Mouse (Mus musculus) neural tube, embryonic 12.5 days (tissue): ENCODE results near the gene Fgf23. TPM values are rescaled to one million over a fixed set of nuclear protein-coding genes. Genes with fewer than 3 reads are reported as not detected.
A peak's percentile ranks its signal among the peaks of the same experiment; 100 is the strongest.

Source experiments
- ATAC-seq: fragments of 200-750 bp; cut with Nextera tagmentation; 2 replicates; pipeline ENCODE4 v1.8.0; 2017; ENCODE audit warnings: low read depth, mild to moderate bottlenecking, moderate TSS enrichment, moderate library complexity; ENCODE audit not compliant: low FRiP score
- H3K27ac ChIP-seq: fragments of 300-500 bp; sonication (generic); 2 replicates; pipeline ENCODE4 v1.5.1; 2016
- H3K27me3 ChIP-seq: fragments of 300-500 bp; sonication (generic); replicated peaks from 2 replicates; pipeline ENCODE4 v1.6.1; 2016; ENCODE audit warnings: mild to moderate bottlenecking
- H3K36me3 ChIP-seq: fragments of 300-500 bp; sonication (generic); 2 replicates; pipeline ENCODE4 v1.6.1; 2016; ENCODE audit warnings: mild to moderate bottlenecking
- H3K4me1 ChIP-seq: fragments of 300-500 bp; sonication (generic); 2 replicates; pipeline ENCODE4 v1.6.1; 2016
- H3K4me2 ChIP-seq: fragments of 300-500 bp; sonication (generic); replicated peaks from 2 replicates; pipeline ENCODE4 v1.6.1; 2016; ENCODE audit warnings: mild to moderate bottlenecking
- H3K4me3 ChIP-seq: fragments of 300-500 bp; sonication (generic); 2 replicates; pipeline ENCODE4 v1.5.1; 2016
- H3K9ac ChIP-seq: fragments of 300-500 bp; sonication (generic); 2 replicates; pipeline ENCODE4 v1.6.1; 2016; ENCODE audit warnings: mild to moderate bottlenecking
- H3K9me3 ChIP-seq: fragments of 300-500 bp; sonication (generic); 2 replicates; pipeline ENCODE4 v1.6.1; 2016; ENCODE audit warnings: mild to moderate bottlenecking
- WGBS: fragments of 180-500 bp; shearing (Covaris S2); methylation state at CpG from one replicate; pipeline ENCODE4 v1.1.7; 2016; 5-methylcytosine and 5-hydroxymethylcytosine counted together
- polyA plus RNA-seq: library from polyadenylated mRNA; unstranded; fragments of >200 nt; fragmentation: Nextera tagmentation; extraction: Ambion mirVana; gene quantifications from 2 replicates; pipeline ENCODE4 v1.2.1, GENCODE M21; 2016

The Fgf23 gene
- polyA plus RNA-seq, 1 experiment from 2014 or later, result not detected

DNA sequence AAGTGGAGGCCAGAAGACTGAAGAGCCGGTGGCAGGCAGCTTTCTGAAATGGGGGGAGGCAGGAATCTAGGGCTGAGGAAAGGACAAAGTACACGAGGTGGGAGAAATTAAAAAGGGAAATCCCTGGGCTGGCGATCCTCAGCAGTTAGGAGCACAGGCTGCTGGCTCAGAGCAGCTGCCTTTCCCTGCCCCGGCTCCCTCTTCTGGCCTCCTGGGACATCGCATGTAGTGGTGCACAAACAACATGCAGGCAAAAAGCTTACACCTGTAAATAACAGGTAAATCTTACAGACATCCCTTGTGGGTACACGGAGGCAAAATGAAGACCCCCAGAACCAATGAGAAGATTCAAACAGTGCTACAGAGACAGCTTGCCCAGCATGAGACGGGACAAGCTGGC lies 21.9 kb downstream of the Fgf23 start:
- WGBS, result 68% methylated on average over 7 of the region's 7 CpGs
- no peak overlapping the region for H3K9ac ChIP-seq
- no peak overlapping the region for H3K27ac ChIP-seq
- ATAC-seq, result no peak
- H3K4me1 ChIP-seq, result no peaks in the 10 kb centered on the region
- H3K27me3 ChIP-seq, result no peaks in the 10 kb centered on the region
- no peak overlapping the region for H3K4me2 ChIP-seq
- H3K9me3 ChIP-seq, result no peaks in the 10 kb centered on the region
- no peak overlapping the region for H3K4me3 ChIP-seq
- H3K36me3 ChIP-seq, result peaks cover 26% of the 10 kb centered on the region

DNA sequence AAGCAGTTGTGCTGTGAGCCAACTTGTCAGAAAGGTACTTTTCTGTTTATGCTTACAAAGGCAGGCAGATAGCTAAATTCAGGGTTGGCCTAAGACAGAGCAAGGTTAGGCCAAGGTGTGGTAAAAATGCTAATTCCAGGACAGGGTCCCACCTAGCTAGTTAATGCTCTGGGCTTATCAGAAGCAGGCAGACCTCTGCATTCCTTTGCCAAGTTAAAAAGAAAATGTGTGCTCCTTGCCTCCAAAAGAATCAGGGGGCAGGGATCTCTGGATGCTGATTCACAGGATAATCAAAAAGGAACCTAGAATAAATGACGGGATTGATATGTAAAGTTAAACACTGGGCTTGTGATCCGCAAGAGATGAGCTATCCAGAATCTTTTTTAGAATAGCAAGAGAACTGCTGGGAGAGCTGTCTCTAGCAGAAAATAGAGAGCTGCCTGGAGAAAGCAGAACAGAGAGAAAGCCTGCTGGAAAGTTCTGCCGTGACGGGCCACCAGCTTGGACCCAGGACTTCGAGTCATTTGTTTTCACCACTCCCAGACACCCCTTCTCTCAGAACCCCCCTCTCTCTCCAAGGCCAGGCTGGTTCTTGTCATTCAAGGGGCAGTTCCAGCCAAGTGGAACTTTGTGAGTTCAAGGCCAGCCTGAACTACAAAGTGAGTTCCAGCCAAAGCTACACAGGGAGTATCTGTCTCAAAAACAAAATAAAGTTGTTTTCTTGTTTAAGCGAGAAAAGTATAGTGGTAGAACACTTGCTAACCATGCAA lies 31.0 kb downstream of the Fgf23 start:
- Histone ChIP-seq H3K4me2 (no peak overlapping the region), H3K9ac (no peak overlapping the region), H3K4me3 (no peak overlapping the region), H3K9me3 (no peaks in the 10 kb centered on the region), H3K27ac (no peak overlapping the region), H3K27me3 (no peaks in the 10 kb centered on the region), H3K4me1 (peaks cover 6% of the 10 kb centered on the region; the same call in 1 of the 2 replicates), H3K36me3 (peaks cover 12% of the 10 kb centered on the region; the same call in 1 of the 2 replicates)
- ATAC-seq, result no peak
- WGBS, result 93% methylated on average over 6 of the region's 6 CpGs

DNA sequence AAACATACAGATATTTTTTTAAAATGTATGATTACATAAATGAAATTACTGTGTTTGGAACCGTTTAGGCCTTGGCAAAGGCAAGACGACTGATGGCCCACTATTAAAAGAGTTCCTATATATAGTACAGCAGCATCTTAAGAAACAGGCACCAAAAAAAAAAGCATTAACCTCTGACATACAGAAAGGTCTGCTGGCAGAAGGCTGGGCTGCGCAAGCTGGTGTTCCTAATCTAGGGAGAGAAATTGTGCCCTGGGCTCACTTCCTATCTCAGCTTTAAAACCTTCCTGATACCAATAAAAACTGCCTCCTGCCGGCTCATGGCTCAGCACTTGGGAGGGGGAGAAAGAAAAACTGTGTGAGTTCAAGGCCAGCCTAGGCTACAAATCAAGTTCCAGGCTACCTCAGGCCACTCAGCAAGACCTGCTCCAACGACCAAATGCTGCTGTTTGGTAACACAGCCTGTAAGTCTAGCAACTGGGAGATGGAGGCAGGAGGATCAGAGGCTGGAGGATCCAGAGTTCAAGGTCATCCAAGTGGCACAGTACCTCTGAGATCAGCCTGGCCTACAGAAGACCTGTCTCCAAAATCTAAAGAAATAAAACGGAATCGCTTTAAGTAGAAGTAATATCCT lies 31.8 kb downstream of the Fgf23 start:
- H3K27ac ChIP-seq, result no peak overlapping the region
- WGBS, result 90% methylated on average over 7 of the region's 7 CpGs
- no peak overlapping the region for H3K4me2 ChIP-seq
- no peak overlapping the region for H3K9ac ChIP-seq
- no peak for ATAC-seq
- H3K4me3 ChIP-seq, result no peak overlapping the region
- peaks cover 12% of the 10 kb centered on the region; the same call in 1 of the 2 replicates for H3K36me3 ChIP-seq
- H3K4me1 ChIP-seq, result peaks cover 8% of the 10 kb centered on the region; the same call in 1 of the 2 replicates
- no peaks in the 10 kb centered on the region for H3K27me3 ChIP-seq
- no peaks in the 10 kb centered on the region for H3K9me3 ChIP-seq

DNA sequence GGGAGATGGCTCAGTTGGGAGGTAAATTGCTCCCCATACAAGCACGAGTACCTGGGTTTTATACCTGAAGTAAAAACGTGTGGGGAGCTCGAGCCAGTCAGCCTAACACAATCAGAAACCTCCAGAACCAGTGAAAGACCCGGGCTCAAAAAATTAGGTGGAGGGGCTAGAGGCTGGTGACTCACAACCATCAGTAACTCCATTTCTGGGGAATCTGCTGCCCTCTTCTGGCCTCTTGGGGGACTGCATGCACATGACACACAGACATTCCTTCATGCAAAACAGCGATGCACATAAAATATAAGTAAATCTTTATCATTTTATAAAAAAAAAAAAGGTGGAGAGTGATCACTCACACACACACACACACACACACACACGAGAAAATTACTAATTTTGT lies 32.4 kb downstream of the Fgf23 start:
- Histone ChIP-seq H3K4me1 (peaks cover 8% of the 10 kb centered on the region; the same call in 1 of the 2 replicates), H3K9ac (no peak overlapping the region), H3K4me3 (no peak overlapping the region), H3K36me3 (peaks cover 12% of the 10 kb centered on the region; the same call in 1 of the 2 replicates), H3K27me3 (no peaks in the 10 kb centered on the region), H3K27ac (no peak overlapping the region), H3K4me2 (no peak overlapping the region), H3K9me3 (no peaks in the 10 kb centered on the region)
- 69% methylated on average over 6 of the region's 6 CpGs for WGBS
- no peak for ATAC-seq

DNA sequence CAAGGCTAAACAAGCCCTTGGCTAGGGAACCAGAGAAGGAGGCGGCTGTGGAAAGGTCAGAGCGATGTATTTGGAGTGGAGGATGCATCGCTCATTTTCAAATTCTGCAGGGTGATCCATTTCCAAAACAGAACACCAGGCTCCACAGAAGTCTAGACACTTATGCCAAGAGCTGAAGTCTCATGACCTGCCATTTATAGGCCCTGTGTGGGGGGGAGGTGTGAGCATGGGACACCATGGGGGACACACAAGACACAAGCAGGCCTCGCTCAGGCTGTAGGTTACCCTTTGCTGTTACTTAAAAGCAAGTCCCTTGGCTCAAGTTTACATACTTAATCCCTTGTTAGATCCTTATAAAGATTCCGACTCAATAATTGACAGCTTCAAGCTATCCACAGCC lies 33.5 kb downstream of the Fgf23 start:
- peaks cover 8% of the 10 kb centered on the region; the same call in 1 of the 2 replicates for H3K4me1 ChIP-seq
- H3K36me3 ChIP-seq, result peaks cover 3% of the 10 kb centered on the region; the same call in 1 of the 2 replicates
- H3K27me3 ChIP-seq, result no peaks in the 10 kb centered on the region
- WGBS, result 91% methylated on average over 5 of the region's 5 CpGs
- no peak overlapping the region for H3K27ac ChIP-seq
- ATAC-seq, result no peak
- no peak overlapping the region for H3K4me2 ChIP-seq
- no peak overlapping the region for H3K4me3 ChIP-seq
- H3K9me3 ChIP-seq, result no peaks in the 10 kb centered on the region
- H3K9ac ChIP-seq, result no peak overlapping the region

DNA sequence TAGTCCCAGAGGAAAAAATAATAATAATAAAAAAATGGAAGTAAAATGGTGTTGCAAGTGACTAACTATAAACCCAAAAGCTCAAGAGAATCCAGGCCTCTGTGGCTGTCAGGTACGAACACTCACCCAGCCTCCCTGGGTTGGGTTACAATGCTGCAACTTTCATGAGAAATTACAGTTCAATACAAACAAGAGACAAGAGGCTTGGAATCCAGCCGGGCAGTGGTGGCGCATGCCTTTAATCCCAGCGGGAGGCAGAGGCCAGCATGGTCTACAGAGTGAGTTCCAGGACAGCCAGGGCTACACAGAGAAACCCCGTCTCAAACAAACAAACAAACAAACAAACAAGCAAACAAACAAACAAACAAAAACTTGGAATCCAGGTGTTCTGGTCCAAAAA lies 34.0 kb downstream of the Fgf23 start:
- Histone ChIP-seq H3K4me3 (no peak overlapping the region), H3K9ac (no peak overlapping the region), H3K9me3 (no peaks in the 10 kb centered on the region), H3K36me3 (no peaks in the 10 kb centered on the region), H3K27me3 (no peaks in the 10 kb centered on the region), H3K4me1 (peaks cover 8% of the 10 kb centered on the region; the same call in 1 of the 2 replicates), H3K4me2 (no peak overlapping the region), H3K27ac (no peak overlapping the region)
- 47% methylated on average over 5 of the region's 5 CpGs for WGBS
- ATAC-seq, result no peak

DNA sequence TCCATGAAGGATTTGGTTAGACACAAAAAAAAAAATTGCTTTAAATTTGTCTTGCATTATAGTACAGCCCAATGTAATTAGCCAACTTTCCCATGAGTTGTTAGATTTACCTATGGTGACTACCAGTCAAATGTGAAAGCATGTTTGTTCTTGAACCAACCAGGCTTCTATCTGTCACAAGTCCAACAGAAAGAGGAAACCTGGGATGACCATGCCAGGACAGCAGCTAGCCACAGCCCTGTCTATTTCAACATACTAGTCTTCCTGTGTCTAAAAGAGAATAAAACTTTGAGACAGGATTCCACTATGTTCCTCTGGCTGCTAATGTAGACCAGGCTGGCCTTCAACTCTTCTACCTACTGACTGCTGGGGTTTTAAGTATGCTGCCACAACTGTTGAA lies 34.7 kb downstream of the Fgf23 start:
- no peak overlapping the region for H3K4me3 ChIP-seq
- no peak for ATAC-seq
- no peak overlapping the region for H3K27ac ChIP-seq
- H3K9ac ChIP-seq, result no peak overlapping the region
- no peaks in the 10 kb centered on the region for H3K9me3 ChIP-seq
- H3K4me1 ChIP-seq, result peaks cover 8% of the 10 kb centered on the region; the same call in 1 of the 2 replicates
- H3K36me3 ChIP-seq, result no peaks in the 10 kb centered on the region
- no peak overlapping the region for H3K4me2 ChIP-seq
- no peaks in the 10 kb centered on the region for H3K27me3 ChIP-seq

DNA sequence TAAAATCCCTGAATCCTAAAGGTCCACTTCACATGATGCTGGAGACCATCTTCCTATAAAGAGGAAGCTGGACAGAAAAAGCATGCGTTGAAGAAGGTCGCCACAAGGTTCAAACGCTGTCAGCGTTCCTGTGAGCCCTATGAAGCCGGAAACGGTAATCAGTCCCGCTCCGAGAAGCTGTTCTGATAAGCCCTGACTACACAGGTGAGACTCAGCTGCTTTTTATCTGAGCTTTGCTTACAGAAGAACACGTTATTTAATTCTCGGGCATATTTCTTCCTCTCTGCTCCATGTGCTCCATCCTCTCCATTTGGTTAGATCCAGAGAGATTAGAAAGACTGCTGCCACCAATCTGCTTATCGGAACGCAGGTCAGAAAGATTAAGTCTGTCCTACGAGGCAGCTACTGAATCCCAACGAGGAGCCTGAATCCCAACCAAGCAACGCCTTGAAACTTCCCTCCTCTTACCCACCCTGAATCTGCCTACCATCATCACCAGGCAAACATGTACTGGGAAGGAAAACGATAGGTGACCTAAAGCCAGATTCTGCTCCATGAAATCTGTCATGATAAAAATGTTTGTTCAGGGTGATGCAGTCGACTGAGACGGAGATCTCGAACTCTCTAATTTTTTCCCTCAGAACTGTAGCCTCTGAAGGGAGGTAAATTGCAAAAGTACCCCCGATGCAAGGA lies 35.8 kb downstream of the Fgf23 start:
- Histone ChIP-seq H3K4me2 (peak overlapping the region; percentile 88), H3K27ac (no peak overlapping the region), H3K9ac (peak overlapping the region; percentile 59), H3K27me3 (no peaks in the 10 kb centered on the region), H3K36me3 (no peaks in the 10 kb centered on the region), H3K4me3 (peak overlapping the region; percentile 56), H3K4me1 (peaks cover 8% of the 10 kb centered on the region; the same call in 1 of the 2 replicates), H3K9me3 (no peaks in the 10 kb centered on the region)
- no peak for ATAC-seq
- WGBS, result 53% methylated on average over 20 of the region's 20 CpGs

DNA sequence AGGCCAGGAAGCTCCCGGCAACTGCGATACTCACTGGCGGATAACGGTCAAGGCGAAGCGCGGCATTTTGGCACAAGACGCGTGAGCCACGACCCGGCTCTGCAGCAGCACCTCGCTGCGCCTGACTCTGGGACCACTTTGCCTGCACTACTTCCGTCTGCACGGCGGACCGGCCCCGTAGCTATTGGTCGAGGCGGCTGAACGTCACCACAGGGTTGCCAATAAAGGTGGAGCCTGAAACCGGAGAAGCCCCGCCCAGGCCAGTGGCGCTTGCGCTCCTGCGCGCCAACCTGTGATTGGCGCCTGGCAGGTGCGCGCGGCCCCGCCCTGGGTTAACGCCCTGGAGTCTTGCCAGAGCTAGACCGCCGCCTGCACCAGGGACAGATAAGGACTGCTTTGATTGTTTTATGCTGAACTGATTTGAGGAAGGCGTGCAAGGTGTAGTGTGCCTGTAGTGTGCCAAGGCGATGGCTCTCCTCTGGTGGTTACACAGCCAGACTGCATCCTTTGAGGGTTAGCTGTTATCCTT lies 36.8 kb downstream of the Fgf23 start, which contains the start of gene Tigar:
Tigar (minus strand) TSS at position 156 of the 529 bp plus-strand sequence.
- WGBS, result under 1% methylated on average over 37 of the region's 37 CpGs
- Histone ChIP-seq H3K9ac (peak within 1 kb of the TSS; percentile 59), H3K36me3 (no peaks in the 10 kb centered on the region), H3K9me3 (no peaks in the 10 kb centered on the region), H3K4me3 (peak within 1 kb of the TSS; percentile 56), H3K27ac (no peak within 1 kb of the TSS), H3K4me1 (peaks cover 8% of the 10 kb centered on the region; the same call in 1 of the 2 replicates), H3K4me2 (peak within 1 kb of the TSS; percentile 88), H3K27me3 (no peaks in the 10 kb centered on the region)
- ATAC-seq, result peak; percentile 100

DNA sequence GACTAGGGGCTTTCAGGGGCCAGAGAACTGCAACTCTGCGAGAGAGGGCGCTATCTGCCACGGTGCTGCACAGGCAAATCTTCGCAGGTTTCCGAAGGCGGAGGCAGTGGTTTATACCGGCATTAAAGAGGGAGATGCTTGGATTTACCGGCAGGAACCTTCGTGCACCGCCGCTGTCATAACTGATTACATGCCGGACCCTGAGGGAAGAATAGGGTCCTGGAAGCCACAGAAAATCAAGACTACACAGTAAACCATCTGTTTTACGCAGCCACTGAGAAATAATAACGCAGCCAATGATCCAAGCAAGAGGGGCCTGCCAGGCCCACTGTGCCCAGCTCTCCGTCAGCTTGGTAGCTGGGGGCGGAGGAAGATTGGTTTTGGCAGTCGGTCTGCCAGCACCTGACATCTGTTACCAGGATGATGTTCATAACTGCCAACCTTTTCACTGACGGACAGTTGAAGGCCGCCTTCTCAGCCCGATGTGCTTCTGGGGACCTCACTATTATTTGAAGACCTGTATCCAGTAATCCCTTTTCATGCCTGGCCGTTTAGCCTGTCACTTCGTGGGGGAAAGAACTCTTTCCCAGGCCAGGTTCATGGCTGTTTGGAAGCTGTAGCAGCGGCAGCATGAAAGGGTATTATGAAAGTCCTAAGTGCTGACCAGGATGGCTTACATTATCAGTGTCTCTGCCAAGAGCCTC lies 42.2 kb downstream of the Fgf23 start:
- Histone ChIP-seq H3K4me3 (no peak overlapping the region), H3K9me3 (no peaks in the 10 kb centered on the region), H3K36me3 (no peaks in the 10 kb centered on the region), H3K9ac (no peak overlapping the region), H3K4me2 (no peak overlapping the region), H3K27me3 (no peaks in the 10 kb centered on the region), H3K27ac (no peak overlapping the region), H3K4me1 (no peaks in the 10 kb centered on the region)
- 69% methylated on average over 23 of the region's 23 CpGs for WGBS
- ATAC-seq, result no peak

DNA sequence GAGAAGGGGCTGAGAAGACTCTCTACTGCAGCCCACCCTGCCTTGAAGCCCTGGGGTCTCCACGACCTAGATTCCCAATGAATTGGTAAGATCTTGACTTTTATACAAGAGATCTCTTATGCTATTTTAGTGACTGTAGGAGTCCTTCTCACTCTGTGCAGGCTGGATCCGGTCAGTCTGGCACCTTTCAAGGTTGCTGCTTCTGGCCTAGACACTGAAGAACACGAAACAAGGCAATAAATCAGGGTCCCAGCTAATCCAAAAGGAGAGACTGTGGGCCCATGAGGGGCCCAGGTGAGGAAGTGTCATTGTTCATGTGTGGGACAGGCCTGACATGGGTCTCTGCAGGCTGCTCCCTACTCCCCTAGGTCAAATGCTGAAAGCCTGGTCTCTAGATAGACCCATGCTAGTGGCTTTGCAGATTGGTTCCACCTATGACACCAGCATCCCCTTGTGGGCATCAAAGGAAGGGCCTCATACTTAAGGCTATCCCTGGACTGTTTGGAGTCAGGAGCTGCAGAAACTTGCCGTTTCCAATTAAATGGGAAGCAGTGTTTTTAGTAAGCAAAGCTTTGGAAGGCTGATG lies 49.6 kb downstream of the Fgf23 start:
- H3K36me3 ChIP-seq, result 0 out of 2 replicates have a peak, but pooled peaks cover under 1% of the 10 kb centered on the region
- H3K9me3 ChIP-seq, result no peaks in the 10 kb centered on the region
- no peaks in the 10 kb centered on the region for H3K27me3 ChIP-seq
- no peak overlapping the region for H3K4me2 ChIP-seq
- H3K4me1 ChIP-seq, result no peaks in the 10 kb centered on the region
- no peak overlapping the region for H3K4me3 ChIP-seq
- no peak for ATAC-seq
- no peak overlapping the region for H3K9ac ChIP-seq
- H3K27ac ChIP-seq, result no peak overlapping the region
- 74% methylated on average over 4 of the region's 4 CpGs for WGBS
